Mouse (Mus musculus): ENCODE data around the gene Tbx3. TPM values are rescaled to one million over a fixed set of nuclear protein-coding genes. Genes with fewer than 3 reads are reported as not detected.

Tbx3 gene
- polyA plus RNA-seq, 1 experiment: 3.1 TPM

- TF ChIP-seq REST (IDR thresholded peaks at IDR 0.05; ENCODE audit: insufficient read depth, insufficient read length) (no peak), MAX (IDR thresholded peaks at IDR 0.05; ENCODE audit: low read depth) (no peak), TCF12 (IDR thresholded peaks at IDR 0.05; ENCODE audit: insufficient read depth, poor library complexity, severe bottlenecking) (no peak), MYOD1 (IDR thresholded peaks at IDR 0.05; ENCODE audit: control insufficient read depth in 1 of 3, insufficient read length in 2 of 3, low read depth in 2 of 3) (no peak), SRF (IDR thresholded peaks at IDR 0.05; ENCODE audit: control insufficient read depth, insufficient read length, low read depth) (no peak), CEBPB (IDR thresholded peaks at IDR 0.05; ENCODE audit: insufficient read depth, poor library complexity, severe bottlenecking) (no peak), E2F4 (IDR thresholded peaks at IDR 0.05; ENCODE audit: insufficient read depth) (no peak), POLR2AphosphoS2 (IDR thresholded peaks at IDR 0.05; ENCODE audit: insufficient read length, low read depth) (no peak)
- H3K36me3 ChIP-seq (ENCODE audit: control insufficient read depth, insufficient read depth): no peaks in the 10 kb centered on the region
- H3K4me3 ChIP-seq: no peak overlapping the region
- no peak overlapping the region for H3ac ChIP-seq (ENCODE audit: control insufficient read depth, insufficient read length)
- no peaks in the 10 kb centered on the region for H3K27me3 ChIP-seq (ENCODE audit: control insufficient read depth, insufficient read depth, insufficient read length)
- no peaks in the 10 kb centered on the region for H3K79me2 ChIP-seq (ENCODE audit: control insufficient read depth, insufficient read depth)
- no peak overlapping the region for H3K4me2 ChIP-seq (ENCODE audit: low read depth)
Measured at GRCm38 (mm10) chr5:119638300-119638699, 32.2 kb upstream of the Tbx3 start.

GRCm38 (mm10) chr5:119641094-119641493 is 29.4 kb upstream of the Tbx3 start:
- H3K4me3 ChIP-seq: no peak overlapping the region
- H3K4me2 ChIP-seq (ENCODE audit: low read depth): no peak overlapping the region
- no peaks in the 10 kb centered on the region for H3K36me3 ChIP-seq (ENCODE audit: control insufficient read depth, insufficient read depth)
- TF ChIP-seq SRF (IDR thresholded peaks at IDR 0.05; ENCODE audit: control insufficient read depth, insufficient read length, low read depth) (no peak), TCF12 (IDR thresholded peaks at IDR 0.05; ENCODE audit: insufficient read depth, poor library complexity, severe bottlenecking) (no peak), REST (IDR thresholded peaks at IDR 0.05; ENCODE audit: insufficient read depth, insufficient read length) (no peak), CEBPB (IDR thresholded peaks at IDR 0.05; ENCODE audit: insufficient read depth, poor library complexity, severe bottlenecking) (no peak), E2F4 (IDR thresholded peaks at IDR 0.05; ENCODE audit: insufficient read depth) (no peak)
- no peak overlapping the region for H3ac ChIP-seq (ENCODE audit: control insufficient read depth, insufficient read length)
- H3K79me2 ChIP-seq (ENCODE audit: control insufficient read depth, insufficient read depth): no peaks in the 10 kb centered on the region
- H3K27me3 ChIP-seq (ENCODE audit: control insufficient read depth, insufficient read depth, insufficient read length): no peaks in the 10 kb centered on the region

- Histone ChIP-seq H3K27me3 (ENCODE audit: control insufficient read depth, insufficient read depth, insufficient read length) (no peaks in the 10 kb centered on the region), H3K79me2 (ENCODE audit: control insufficient read depth, insufficient read depth) (no peaks in the 10 kb centered on the region), H3K4me3 (no peak overlapping the region), H3K4me2 (ENCODE audit: low read depth) (no peak overlapping the region), H3K36me3 (ENCODE audit: control insufficient read depth, insufficient read depth) (no peaks in the 10 kb centered on the region), H3ac (ENCODE audit: control insufficient read depth, insufficient read length) (no peak overlapping the region)
- TF ChIP-seq USF1 (IDR thresholded peaks at IDR 0.05; ENCODE audit: low read depth) (no peak), POLR2A (IDR thresholded peaks at IDR 0.05; ENCODE audit: insufficient read length, low read depth) (no peak), POLR2AphosphoS2 (IDR thresholded peaks at IDR 0.05; ENCODE audit: insufficient read length, low read depth) (no peak), REST (IDR thresholded peaks at IDR 0.05; ENCODE audit: insufficient read depth, insufficient read length) (no peak), E2F4 (IDR thresholded peaks at IDR 0.05; ENCODE audit: insufficient read depth) (no peak), MAX (IDR thresholded peaks at IDR 0.05; ENCODE audit: low read depth) (no peak), MYOG (IDR thresholded peaks at IDR 0.05; ENCODE audit: control insufficient read depth in 1 of 3, insufficient read depth in 1 of 3, insufficient read length in 2 of 3, low read depth in 2 of 3) (no peak), SRF (IDR thresholded peaks at IDR 0.05; ENCODE audit: control insufficient read depth, insufficient read length, low read depth) (no peak), TCF12 (IDR thresholded peaks at IDR 0.05; ENCODE audit: insufficient read depth, poor library complexity, severe bottlenecking) (no peak), TCF3 (IDR thresholded peaks at IDR 0.05; ENCODE audit: insufficient read length, low read depth) (no peak), MYOD1 (IDR thresholded peaks at IDR 0.05; ENCODE audit: control insufficient read depth in 1 of 3, insufficient read length in 2 of 3, low read depth in 2 of 3) (no peak), CEBPB (IDR thresholded peaks at IDR 0.05; ENCODE audit: insufficient read depth, poor library complexity, severe bottlenecking) (no peak)
Measured at GRCm38 (mm10) chr5:119641714-119642113, 28.8 kb upstream of the Tbx3 start.

- Histone ChIP-seq H3K4me2 (ENCODE audit: low read depth) (no peak overlapping the region), H3K4me3 (no peak overlapping the region), H3K79me2 (ENCODE audit: control insufficient read depth, insufficient read depth) (no peaks in the 10 kb centered on the region), H3ac (ENCODE audit: control insufficient read depth, insufficient read length) (no peak overlapping the region), H3K36me3 (ENCODE audit: control insufficient read depth, insufficient read depth) (no peaks in the 10 kb centered on the region), H3K27me3 (ENCODE audit: control insufficient read depth, insufficient read depth, insufficient read length) (no peaks in the 10 kb centered on the region)
- no peak for TF ChIP-seq REST (IDR thresholded peaks at IDR 0.05; ENCODE audit: insufficient read depth, insufficient read length)
- TF ChIP-seq CEBPB (IDR thresholded peaks at IDR 0.05; ENCODE audit: insufficient read depth, poor library complexity, severe bottlenecking): no peak
- TF ChIP-seq MAX (IDR thresholded peaks at IDR 0.05; ENCODE audit: low read depth): no peak
- TF ChIP-seq TCF3 (IDR thresholded peaks at IDR 0.05; ENCODE audit: insufficient read length, low read depth): no peak
- TF ChIP-seq MYOD1 (IDR thresholded peaks at IDR 0.05; ENCODE audit: control insufficient read depth in 1 of 3, insufficient read length in 2 of 3, low read depth in 2 of 3): no peak
- TF ChIP-seq MYOG (IDR thresholded peaks at IDR 0.05; ENCODE audit: control insufficient read depth in 1 of 3, insufficient read depth in 1 of 3, insufficient read length in 2 of 3, low read depth in 2 of 3): no peak
- TF ChIP-seq E2F4 (IDR thresholded peaks at IDR 0.05; ENCODE audit: insufficient read depth): no peak
- TF ChIP-seq TCF12 (IDR thresholded peaks at IDR 0.05; ENCODE audit: insufficient read depth, poor library complexity, severe bottlenecking): no peak
- TF ChIP-seq POLR2A (IDR thresholded peaks at IDR 0.05; ENCODE audit: insufficient read length, low read depth): no peak
- no peak for TF ChIP-seq POLR2AphosphoS2 (IDR thresholded peaks at IDR 0.05; ENCODE audit: insufficient read length, low read depth)
- TF ChIP-seq USF1 (IDR thresholded peaks at IDR 0.05; ENCODE audit: low read depth): no peak
- TF ChIP-seq SRF (IDR thresholded peaks at IDR 0.05; ENCODE audit: control insufficient read depth, insufficient read length, low read depth): no peak
Measured at GRCm38 (mm10) chr5:119646965-119647364, 23.5 kb upstream of the Tbx3 start.

Measured in myocyte (in vitro differentiated cells).